Mouse (Mus musculus) 3134 (cell line): ENCODE results near the gene Ehd2.
A peak's percentile ranks its signal among the peaks of the same experiment; 100 is the strongest.
"Not testable (repeated sequence)": the region's sequence is repeated elsewhere in the genome, so short reads cannot be mapped to it uniquely, and the experiment has no call there.

Source experiments
- DNase-seq: peaks from one replicate; pipeline ENCODE4 v3.0.0-alpha.2; 2011; ENCODE audit warnings: low spot score; ENCODE audit not compliant: insufficient read length; ENCODE audit errors: extremely low read depth

Ehd2 gene

GRCm38 (mm10) chr7:15948381-15948941 lies 18.9 kb downstream of the Ehd2 start:
- DNase-seq: peak; percentile 93

- DNase-seq: no peak
Observed at GRCm38 (mm10) chr7:15947653-15948260, 19.6 kb downstream of the Ehd2 start.

GRCm38 (mm10) chr7:15945721-15946536 lies 21.4 kb downstream of the Ehd2 start, which contains the start of gene Nop53:
Gene Nop53 (minus strand): TSS chr7:15946074.
- DNase-seq: peak; percentile 94

- no peak for DNase-seq
Observed at GRCm38 (mm10) chr7:15945211-15945610, 22.2 kb downstream of the Ehd2 start.

GRCm38 (mm10) chr7:15944311-15944710 lies 23.1 kb downstream of the Ehd2 start:
- no peak for DNase-seq

GRCm38 (mm10) chr7:15938621-15939020 lies 28.7 kb downstream of the Ehd2 start:
- no peak for DNase-seq

GRCm38 (mm10) chr7:15937491-15937890 lies 29.9 kb downstream of the Ehd2 start:
- DNase-seq: no peak

GRCm38 (mm10) chr7:15933437-15934359 lies 33.7 kb downstream of the Ehd2 start:
- no peak for DNase-seq

- DNase-seq: no peak
Observed at GRCm38 (mm10) chr7:15931635-15932034, 35.7 kb downstream of the Ehd2 start.

GRCm38 (mm10) chr7:15930543-15930942 lies 36.8 kb downstream of the Ehd2 start:
- DNase-seq: no peak

- DNase-seq: no peak
Observed at GRCm38 (mm10) chr7:15929910-15930309, 37.5 kb downstream of the Ehd2 start.

GRCm38 (mm10) chr7:15922220-15922773 lies 45.1 kb downstream of the Ehd2 start, which contains the start of gene Selenow:
Gene Selenow (minus strand): TSS chr7:15922402.
- peak; percentile 93 for DNase-seq

- DNase-seq: no peak
Observed at GRCm38 (mm10) chr7:15921796-15922195, 45.6 kb downstream of the Ehd2 start.

GRCm38 (mm10) chr7:15920645-15921190 lies 46.6 kb downstream of the Ehd2 start:
- DNase-seq: no peak

GRCm38 (mm10) chr7:15919947-15920346 lies 47.4 kb downstream of the Ehd2 start:
- DNase-seq: no peak

- no peak for DNase-seq
Observed at GRCm38 (mm10) chr7:15918371-15918770, 49.0 kb downstream of the Ehd2 start.

- DNase-seq: no peak
Observed at GRCm38 (mm10) chr7:15916996-15917395, 50.4 kb downstream of the Ehd2 start.

GRCm38 (mm10) chr7:15916134-15916723 lies 51.1 kb downstream of the Ehd2 start:
- no peak for DNase-seq

- not testable (repeated sequence) for DNase-seq
Observed at GRCm38 (mm10) chr7:15915695-15916094, 51.7 kb downstream of the Ehd2 start.

GRCm38 (mm10) chr7:15914751-15915150 lies 52.6 kb downstream of the Ehd2 start:
- DNase-seq: no peak
